Mouse (Mus musculus) testis, adult 2 months (tissue): ENCODE results near the gene Acin1.

Source experiments
- CTCF ChIP-seq: fragments of 200-500 bp; IDR thresholded peaks from 2 replicates; pipeline ENCODE4 v1.5.1; 2012; ENCODE audit warnings: low read depth, mild to moderate bottlenecking, inconsistent platforms, low read length, moderate library complexity; ENCODE audit not compliant: control insufficient read depth, insufficient read depth, insufficient replicate concordance
- POLR2A ChIP-seq: fragments of 200-500 bp; IDR thresholded peaks from 2 replicates; pipeline ENCODE4 v1.6.1; 2012; ENCODE audit warnings: low read depth, mild to moderate bottlenecking, inconsistent platforms, low read length, moderate library complexity; ENCODE audit not compliant: control insufficient read depth

GRCm38 (mm10) chr14:54721711-54722110 is 35.0 kb upstream of the Acin1 start:
- TF ChIP-seq CTCF (no peak), POLR2A (no peak)
